In the genomic region with DNA sequence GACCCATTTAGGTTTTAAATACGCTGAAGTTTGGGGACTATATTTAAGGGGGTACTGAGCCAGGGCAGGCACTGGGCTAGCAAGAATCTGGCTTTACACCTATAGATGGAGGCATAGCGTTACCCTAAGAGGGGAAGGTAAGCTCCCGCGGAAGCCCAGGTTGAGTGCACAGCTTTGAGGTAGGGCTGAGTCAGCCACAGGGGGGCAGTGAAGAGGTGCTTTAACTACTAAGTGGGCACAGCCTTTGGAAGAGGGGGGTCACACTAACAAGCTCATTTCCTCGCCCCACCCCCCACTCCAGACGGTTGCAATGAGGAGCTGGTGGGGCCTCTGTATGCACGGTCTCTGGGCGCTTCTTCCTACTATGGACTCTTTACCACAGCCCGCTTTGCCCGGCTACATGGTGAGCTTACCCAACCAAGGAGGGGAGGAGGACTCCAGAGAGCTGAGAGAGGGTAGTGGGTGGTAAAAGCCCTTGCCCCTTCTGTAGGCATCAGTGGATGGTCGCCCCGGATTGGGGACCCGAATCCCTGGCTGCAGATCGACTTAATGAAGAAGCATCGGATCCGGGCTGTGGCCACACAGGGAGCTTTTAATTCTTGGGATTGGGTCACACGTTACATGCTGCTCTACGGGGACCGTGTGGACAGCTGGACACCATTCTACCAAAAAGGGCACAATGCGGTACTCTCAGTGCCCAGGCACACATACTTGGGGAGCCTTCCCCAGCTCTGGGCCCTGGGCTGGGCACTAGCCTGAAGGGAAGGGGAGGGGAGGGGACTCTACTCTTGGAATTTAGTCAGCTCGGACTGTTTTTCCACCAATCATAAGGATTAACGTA, we compare ENCODE assay signal across 7 mouse cellular contexts. TPM values are rescaled to one million over a fixed set of nuclear protein-coding genes. Genes with fewer than 3 reads are reported as not detected.
A peak's percentile ranks its signal among the peaks of the same experiment; 100 is the strongest.
DNase-seq lines count a peak whose midpoint lies in the region; ATAC-seq and TF ChIP-seq lines count a peak whose summit lies in the region.

No protein-coding gene starts in this region.

- no peak for ATAC-seq in embryonic facial prominence, embryonic 12.5 days (ENCODE audit: insufficient number of reproducible peaks, insufficient read depth, low FRiP score, low TSS enrichment)
- ATAC-seq in hindbrain, embryonic 13.5 days (ENCODE audit: low FRiP score) = no peak

- H3K4me2 ChIP-seq in embryonic facial prominence, embryonic 12.5 days (replicated peaks) = peak overlapping the region; percentile 48; the same call in 1 of the 2 replicates
- H3K4me2 ChIP-seq in hindbrain, embryonic 13.5 days = peak overlapping the region; percentile 59

- peak; percentile 73 for TF ChIP-seq CTCF in left cerebral cortex, adult 2 months (IDR thresholded peaks at IDR 0.05)

- H3K9ac ChIP-seq in embryonic facial prominence, embryonic 12.5 days = no peak overlapping the region
- H3K9ac ChIP-seq in hindbrain, embryonic 13.5 days = peak overlapping the region; percentile 67

- no peaks in the 10 kb centered on the region for H3K9me3 ChIP-seq in embryonic facial prominence, embryonic 12.5 days
- no peaks in the 10 kb centered on the region for H3K9me3 ChIP-seq in hindbrain, embryonic 13.5 days
- H3K9me3 ChIP-seq in midbrain, embryonic 10.5 days (replicated peaks) = no peaks in the 10 kb centered on the region

- peak; percentile 78 for DNase-seq in CD4-positive, CD25-positive, alpha-beta regulatory T cell, adult 2 months (ENCODE audit: low read depth, low spot score)
- DNase-seq in MN1 (ENCODE audit: low spot score) = peak; percentile 45
- peak; percentile 69 for DNase-seq in left cerebral cortex, adult 2 months (ENCODE audit: extremely low spot score in 1 of 2, low spot score in 2 of 2)
- no peak for DNase-seq in midbrain, embryonic 10.5 days (ENCODE audit: low spot score)
- peak; percentile 43 to 60 for DNase-seq in spleen, postnatal 14 days (ENCODE audit: low spot score in 2 of 2)

- intact Hi-C loops in left cerebral cortex, adult 2 months (cut with DNase I) = loop anchor here (1.0 to 10.0 kb wide), 3 partner anchors 82 to 172 kb away; a partner anchor contains a TSS

- WGBS in embryonic facial prominence, embryonic 12.5 days = 23% methylated on average over 22 of the region's 22 CpGs
- 27% methylated on average over 22 of the region's 22 CpGs for WGBS in hindbrain, embryonic 13.5 days
- 28% methylated on average over 22 of the region's 22 CpGs for WGBS in midbrain, embryonic 10.5 days

- H3K27ac ChIP-seq in embryonic facial prominence, embryonic 12.5 days = no peak overlapping the region
- no peak overlapping the region for H3K27ac ChIP-seq in hindbrain, embryonic 13.5 days
- H3K27ac ChIP-seq in left cerebral cortex, adult 2 months = peak overlapping the region; percentile 96
- no peak overlapping the region for H3K27ac ChIP-seq in midbrain, embryonic 10.5 days (replicated peaks)

- no peaks in the 10 kb centered on the region for H3K36me3 ChIP-seq in embryonic facial prominence, embryonic 12.5 days
- H3K36me3 ChIP-seq in hindbrain, embryonic 13.5 days = no peaks in the 10 kb centered on the region
- no peaks in the 10 kb centered on the region for H3K36me3 ChIP-seq in midbrain, embryonic 10.5 days

- H3K27me3 ChIP-seq in embryonic facial prominence, embryonic 12.5 days = peaks cover 73% of the 10 kb centered on the region
- H3K27me3 ChIP-seq in hindbrain, embryonic 13.5 days = peaks cover 61% of the 10 kb centered on the region
- H3K27me3 ChIP-seq in midbrain, embryonic 10.5 days (ENCODE audit: low read depth, poor library complexity, severe bottlenecking) = peaks cover 88% of the 10 kb centered on the region

- peaks cover 39% of the 10 kb centered on the region for H3K4me1 ChIP-seq in embryonic facial prominence, embryonic 12.5 days
- peaks cover 59% of the 10 kb centered on the region for H3K4me1 ChIP-seq in hindbrain, embryonic 13.5 days (replicated peaks)
- H3K4me1 ChIP-seq in midbrain, embryonic 10.5 days = peaks cover 67% of the 10 kb centered on the region

- H3K4me3 ChIP-seq in embryonic facial prominence, embryonic 12.5 days = no peak overlapping the region
- H3K4me3 ChIP-seq in hindbrain, embryonic 13.5 days = peak overlapping the region; percentile 43
- H3K4me3 ChIP-seq in left cerebral cortex, adult 2 months = peak overlapping the region; percentile 75
- H3K4me3 ChIP-seq in midbrain, embryonic 10.5 days = peak overlapping the region; percentile 48

RNA-seq across cellular contexts. Expression of a gene that starts 1.9 kb away (rescaled TPM):
- polyA plus RNA-seq in embryonic facial prominence, embryonic 12.5 days (2016; fragmentation: Nextera tagmentation; extraction: Ambion mirVana) = 0.13 and 0.24 TPM in 2 replicates
- polyA plus RNA-seq in hindbrain, embryonic 13.5 days (2015; fragmentation: Nextera tagmentation; extraction: Ambion mirVana) = 0.13 and 0.18 TPM in 2 replicates
- total RNA-seq in left cerebral cortex, adult 2 months (2021) = under 1 TPM in 1 of 2 experiments, not detected in 1; 0.38 TPM
- 0.17 and 0.20 TPM in 2 replicates for polyA plus RNA-seq in midbrain, embryonic 10.5 days (2016; fragmentation: Nextera tagmentation; extraction: Ambion mirVana)

RNA-seq across cellular contexts. Expression of a gene that starts 6.0 kb away (rescaled TPM):
- 10.3 and 11.9 TPM in 2 replicates for polyA plus RNA-seq in embryonic facial prominence, embryonic 12.5 days (2016; fragmentation: Nextera tagmentation; extraction: Ambion mirVana)
- polyA plus RNA-seq in hindbrain, embryonic 13.5 days (2015; fragmentation: Nextera tagmentation; extraction: Ambion mirVana) = 8.7 and 10.2 TPM in 2 replicates
- 10 to 100 TPM; 13.0 to 13.2 TPM for total RNA-seq in left cerebral cortex, adult 2 months (2021)
- polyA plus RNA-seq in midbrain, embryonic 10.5 days (2016; fragmentation: Nextera tagmentation; extraction: Ambion mirVana) = 4.5 and 5.6 TPM in 2 replicates

RNA-seq across cellular contexts. Expression of a gene that starts 6.8 kb away (rescaled TPM):
- polyA plus RNA-seq in embryonic facial prominence, embryonic 12.5 days (2016; fragmentation: Nextera tagmentation; extraction: Ambion mirVana) = 0.50 and 0.60 TPM in 2 replicates
- 2.6 and 2.8 TPM in 2 replicates for polyA plus RNA-seq in hindbrain, embryonic 13.5 days (2015; fragmentation: Nextera tagmentation; extraction: Ambion mirVana)
- 100 to 1,000 TPM; 171 to 182 TPM for total RNA-seq in left cerebral cortex, adult 2 months (2021)
- polyA plus RNA-seq in midbrain, embryonic 10.5 days (2016; fragmentation: Nextera tagmentation; extraction: Ambion mirVana) = 0.28 and 0.43 TPM in 2 replicates

RNA-seq across cellular contexts. Expression of a gene that starts 21.4 kb away (rescaled TPM):
- 9.4 and 10.8 TPM in 2 replicates for polyA plus RNA-seq in embryonic facial prominence, embryonic 12.5 days (2016; fragmentation: Nextera tagmentation; extraction: Ambion mirVana)
- 34.6 and 38.2 TPM in 2 replicates for polyA plus RNA-seq in hindbrain, embryonic 13.5 days (2015; fragmentation: Nextera tagmentation; extraction: Ambion mirVana)
- 10 to 100 TPM; 51.4 to 52.9 TPM for total RNA-seq in left cerebral cortex, adult 2 months (2021)
- 2.1 and 3.9 TPM in 2 replicates for polyA plus RNA-seq in midbrain, embryonic 10.5 days (2016; fragmentation: Nextera tagmentation; extraction: Ambion mirVana)

RNA-seq across cellular contexts. Expression of a gene that starts 49.1 kb away (rescaled TPM):
- 15.6 and 17.3 TPM in 2 replicates for polyA plus RNA-seq in embryonic facial prominence, embryonic 12.5 days (2016; fragmentation: Nextera tagmentation; extraction: Ambion mirVana)
- 20.4 and 20.7 TPM in 2 replicates for polyA plus RNA-seq in hindbrain, embryonic 13.5 days (2015; fragmentation: Nextera tagmentation; extraction: Ambion mirVana)
- 10 to 100 TPM; 56.9 to 62.1 TPM for total RNA-seq in left cerebral cortex, adult 2 months (2021)
- 11.1 and 11.2 TPM in 2 replicates for polyA plus RNA-seq in midbrain, embryonic 10.5 days (2016; fragmentation: Nextera tagmentation; extraction: Ambion mirVana)
